Mouse (Mus musculus) heart, postnatal 4 days (tissue): ENCODE measurements around the gene Ctbp2. TPM values are rescaled to one million over a fixed set of nuclear protein-coding genes. Genes with fewer than 3 reads are reported as not detected.
A peak's percentile ranks its signal among the peaks of the same experiment; 100 is the strongest.

ENCODE experiments used
- DNase-seq: peaks from one replicate; pipeline ENCODE4 v3.0.0; 2021
- total RNA-seq, 2 experiments: library from RNA; stranded (reverse); gene quantifications; 2 replicates each; pipeline ENCODE4 v1.2.3; 2021

The Ctbp2 gene
- total RNA-seq, 2 experiments from 2014 or later: 56.0 to 65.3 TPM

DNA sequence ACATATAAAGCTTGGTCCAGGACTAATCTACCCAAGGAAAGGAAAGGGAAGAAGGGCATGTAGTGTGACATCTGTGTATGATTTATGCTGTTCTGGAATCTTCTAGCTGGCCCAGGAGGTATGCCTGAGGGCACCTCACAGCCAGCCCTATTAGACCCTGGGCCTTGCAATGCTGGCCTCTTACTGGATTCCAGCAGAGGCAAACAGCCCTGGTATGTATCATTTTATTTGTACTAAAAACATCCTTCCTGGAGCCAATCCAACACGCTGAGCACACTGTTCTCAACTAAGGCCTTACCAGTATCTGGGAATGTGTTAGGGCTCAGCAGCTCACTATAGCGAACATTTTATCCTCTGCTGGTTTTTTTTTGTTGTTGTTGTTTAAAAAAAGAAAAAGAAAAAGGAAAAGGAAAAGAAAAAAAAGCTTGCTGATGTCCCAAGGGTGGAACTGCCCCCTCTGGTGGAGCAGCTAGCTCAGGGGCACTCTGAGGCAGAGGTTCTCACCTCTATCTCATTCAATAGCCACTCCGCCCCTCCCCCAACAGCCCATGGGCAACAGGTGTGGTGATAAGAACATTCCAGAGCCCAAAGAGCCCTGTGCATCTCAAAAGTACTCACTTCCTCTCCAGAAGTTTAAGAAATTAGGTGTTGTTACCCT, 83.3 kb downstream of the Ctbp2 start:
- DNase-seq: peak; percentile 35

- no peak for DNase-seq
These were observed 84.4 kb downstream of the Ctbp2 start for GRCm38 (mm10) chr7:133039556-133040255.

DNA sequence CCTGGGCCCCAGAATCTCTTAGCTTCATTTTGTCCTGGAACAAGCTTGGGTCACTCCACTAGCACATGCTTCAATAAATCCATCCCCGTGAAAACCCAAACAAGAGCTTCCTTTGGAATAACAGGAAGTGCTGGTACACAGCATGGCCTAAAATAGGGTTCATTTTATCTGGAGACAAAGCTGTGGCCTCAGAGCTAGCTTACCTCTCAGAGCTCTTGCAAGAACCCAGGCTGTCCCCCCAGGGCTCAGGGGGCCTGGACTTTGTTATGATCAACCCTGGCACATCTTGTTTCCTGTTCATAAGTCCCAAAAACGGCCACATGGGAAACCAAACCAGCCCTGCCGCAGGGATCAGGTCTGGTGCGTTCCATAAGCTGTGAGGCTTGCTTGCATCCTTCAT, 86.5 kb downstream of the Ctbp2 start:
- no peak for DNase-seq

DNA sequence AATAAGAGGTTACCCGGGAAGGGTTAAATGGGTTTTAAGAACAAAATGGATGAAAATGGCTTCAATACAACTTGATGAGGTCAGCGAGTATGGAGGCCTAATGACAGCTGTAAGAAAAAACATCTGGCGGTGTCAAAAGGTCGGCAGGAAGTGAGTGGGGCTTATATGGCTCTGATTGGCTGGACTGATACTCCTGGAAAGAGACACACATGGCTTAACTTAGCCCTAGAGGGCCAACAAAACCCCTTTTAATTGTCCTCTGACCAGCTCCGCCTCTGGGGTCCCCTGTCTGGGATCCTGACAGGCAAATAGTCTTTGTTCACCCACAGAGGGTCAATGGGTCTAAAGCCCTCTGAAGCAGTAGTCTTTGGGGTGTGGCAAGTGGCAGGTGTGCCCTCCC, 86.9 kb downstream of the Ctbp2 start:
- peak; percentile 58 for DNase-seq

DNA sequence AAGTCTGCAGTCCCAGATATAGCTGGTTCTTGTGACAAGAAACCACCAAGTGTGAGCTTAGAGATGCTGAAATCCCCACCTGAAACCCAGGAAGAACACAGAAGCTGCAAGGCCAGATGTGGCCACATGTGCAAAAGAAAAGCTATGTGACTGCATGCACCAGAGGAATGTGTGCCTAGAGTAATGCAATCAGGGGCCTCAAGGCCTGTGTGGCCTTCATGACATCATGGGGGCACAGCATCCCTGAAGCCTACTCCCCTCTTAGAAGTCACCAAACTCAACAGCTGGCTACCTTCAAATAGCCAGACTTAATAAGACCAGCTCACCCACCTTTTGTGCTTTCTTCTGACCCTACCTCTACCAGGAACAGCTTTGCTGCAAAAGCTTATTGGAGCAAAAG, 88.3 kb downstream of the Ctbp2 start:
- no peak for DNase-seq

- DNase-seq: peak; percentile 78
These were observed 91.5 kb downstream of the Ctbp2 start for GRCm38 (mm10) chr7:133032589-133033203.

GRCm38 (mm10) chr7:133029496-133030047, 94.6 kb downstream of the Ctbp2 start:
- DNase-seq: no peak

DNA sequence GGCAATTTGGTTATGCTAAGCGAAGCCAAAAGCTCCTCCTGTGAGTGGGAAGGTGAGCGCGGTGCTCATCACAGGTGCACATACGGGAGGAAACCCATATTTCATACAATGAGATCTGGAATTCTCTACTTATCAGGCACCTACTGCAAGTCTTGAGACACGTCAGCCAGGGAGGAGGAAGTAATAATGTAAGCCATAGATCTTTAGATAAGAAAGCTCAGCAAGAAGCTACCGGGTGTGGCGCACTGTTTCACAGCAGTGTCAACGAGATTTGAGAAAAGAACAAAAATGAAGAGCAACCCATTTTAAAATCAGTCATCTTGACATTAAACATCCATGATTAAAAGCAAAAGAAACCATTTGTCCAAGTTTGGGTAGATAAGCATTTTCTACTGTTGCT, 95.2 kb downstream of the Ctbp2 start:
- no peak for DNase-seq

GRCm38 (mm10) chr7:133027930-133028329, 96.2 kb downstream of the Ctbp2 start:
- DNase-seq: no peak

DNA sequence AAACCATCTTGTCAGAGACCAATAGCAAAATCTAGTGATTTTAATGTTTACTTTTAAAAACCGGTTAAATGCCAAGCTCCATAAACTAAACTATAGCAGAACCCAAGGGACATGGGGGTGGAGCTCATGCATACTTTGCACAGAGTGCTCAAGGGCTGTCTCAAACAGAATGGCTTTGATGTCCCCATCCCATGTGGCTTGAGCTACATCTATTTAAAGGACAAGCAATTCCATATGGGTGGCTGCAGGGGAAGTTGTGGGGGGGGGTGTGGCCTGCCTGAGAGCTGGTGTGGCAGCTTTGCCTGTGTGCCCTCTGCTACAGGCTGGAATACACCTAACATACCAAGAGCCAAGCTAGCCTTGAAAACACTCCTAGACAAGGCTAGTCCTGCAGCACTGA, 99.5 kb downstream of the Ctbp2 start:
- no peak for DNase-seq

- no peak for DNase-seq
These were observed 104.6 kb downstream of the Ctbp2 start for GRCm38 (mm10) chr7:133019481-133020020.

- DNase-seq: no peak
These were observed 105.2 kb downstream of the Ctbp2 start for GRCm38 (mm10) chr7:133018961-133019360.

- DNase-seq: peak; percentile 58
These were observed 108.6 kb downstream of the Ctbp2 start for GRCm38 (mm10) chr7:133015416-133016070.

- no peak for DNase-seq
These were observed 109.5 kb downstream of the Ctbp2 start for GRCm38 (mm10) chr7:133014631-133015030.

- DNase-seq: no peak
These were observed 110.2 kb downstream of the Ctbp2 start for GRCm38 (mm10) chr7:133013923-133014322.

DNA sequence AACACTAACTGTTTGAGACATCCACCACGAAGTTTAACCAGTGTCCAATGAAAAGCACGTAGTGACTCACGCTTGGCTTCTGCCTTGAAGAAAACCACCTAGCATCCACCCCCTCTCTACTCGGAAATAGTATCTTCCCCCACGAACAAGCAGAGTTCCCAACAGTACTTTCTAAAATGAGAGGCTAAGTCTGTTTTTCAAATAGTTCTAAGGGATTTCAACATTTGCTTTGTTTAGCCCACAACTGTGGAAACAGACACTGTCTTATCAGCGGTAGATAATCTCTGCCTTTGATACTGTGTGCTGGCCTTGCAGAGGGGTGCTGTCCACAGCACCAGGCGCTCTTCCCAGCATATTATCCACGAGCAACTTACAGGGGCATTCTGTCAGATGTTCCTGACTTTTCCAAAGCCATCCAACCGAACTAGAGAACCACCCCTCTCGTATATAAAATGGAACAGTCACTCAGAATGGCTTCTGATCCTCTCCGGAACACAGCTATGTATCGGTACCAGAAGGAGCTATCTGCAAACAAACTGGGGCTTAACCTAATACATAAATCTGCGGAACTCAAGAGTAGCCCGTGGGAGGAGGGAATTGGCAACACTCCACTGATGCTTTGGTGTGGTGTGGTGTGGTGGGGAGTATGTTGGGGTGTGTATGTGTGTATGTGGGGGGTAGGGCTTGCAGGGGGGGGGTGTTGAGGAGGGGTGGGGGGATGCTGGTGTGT, 111.4 kb downstream of the Ctbp2 start:
- no peak for DNase-seq

DNA sequence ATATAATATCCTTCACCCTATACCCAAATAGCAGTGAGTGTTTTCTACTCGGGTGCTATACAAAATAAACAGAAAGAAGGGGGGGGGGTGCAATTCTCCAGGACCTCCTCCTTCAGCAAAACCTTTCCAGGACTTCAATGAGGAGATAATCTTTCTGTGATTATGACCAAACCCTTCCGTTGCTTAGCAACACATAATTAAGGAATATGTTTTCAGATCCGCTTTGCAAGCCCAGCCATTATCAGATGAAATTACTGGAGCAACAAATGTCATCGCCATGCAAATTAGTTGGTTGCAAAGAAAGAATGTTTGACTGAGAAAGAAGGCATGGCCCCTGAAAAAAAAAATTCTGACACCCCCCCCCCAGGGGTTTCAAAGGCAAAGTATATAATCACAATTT, 112.5 kb downstream of the Ctbp2 start:
- DNase-seq: no peak

DNA sequence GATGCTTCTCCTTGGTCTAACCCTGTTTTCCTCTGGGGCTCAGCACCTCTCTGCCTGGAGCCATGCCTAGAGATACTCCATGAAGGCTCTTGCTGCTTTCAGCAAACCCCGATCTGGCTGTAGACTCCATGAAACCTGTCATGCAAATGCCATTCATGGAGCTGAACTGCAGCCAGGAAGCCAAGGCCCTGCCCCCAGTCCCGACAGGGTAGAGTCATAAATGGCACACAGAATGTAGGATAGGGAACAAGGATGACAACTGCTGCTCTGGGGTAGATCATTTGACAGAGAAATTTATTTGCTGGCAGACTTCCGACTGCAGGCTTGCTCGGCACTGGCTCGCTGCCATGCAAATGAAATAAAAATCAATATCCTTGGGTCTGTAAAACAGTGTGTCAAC, 113.0 kb downstream of the Ctbp2 start:
- DNase-seq: peak; percentile 68

DNA sequence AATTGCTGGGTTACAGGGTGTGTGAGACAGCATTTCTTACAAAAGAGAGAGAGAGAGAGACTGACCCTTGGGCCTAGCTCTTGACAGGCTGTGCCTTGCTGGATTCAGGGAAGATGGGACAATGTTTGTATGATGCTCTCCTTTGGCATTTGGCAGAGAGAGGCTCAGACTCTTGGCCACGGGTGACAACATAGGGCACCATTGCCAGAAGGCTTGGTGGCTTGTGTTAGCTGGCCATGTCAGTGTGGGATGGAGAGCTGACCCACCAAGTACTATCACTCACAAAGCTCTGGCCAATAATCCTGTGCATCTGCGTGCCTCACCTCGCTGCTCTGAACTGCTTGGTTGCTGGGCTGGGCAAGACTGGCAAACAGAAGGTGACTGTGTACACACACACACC, 113.7 kb downstream of the Ctbp2 start:
- no peak for DNase-seq

DNA sequence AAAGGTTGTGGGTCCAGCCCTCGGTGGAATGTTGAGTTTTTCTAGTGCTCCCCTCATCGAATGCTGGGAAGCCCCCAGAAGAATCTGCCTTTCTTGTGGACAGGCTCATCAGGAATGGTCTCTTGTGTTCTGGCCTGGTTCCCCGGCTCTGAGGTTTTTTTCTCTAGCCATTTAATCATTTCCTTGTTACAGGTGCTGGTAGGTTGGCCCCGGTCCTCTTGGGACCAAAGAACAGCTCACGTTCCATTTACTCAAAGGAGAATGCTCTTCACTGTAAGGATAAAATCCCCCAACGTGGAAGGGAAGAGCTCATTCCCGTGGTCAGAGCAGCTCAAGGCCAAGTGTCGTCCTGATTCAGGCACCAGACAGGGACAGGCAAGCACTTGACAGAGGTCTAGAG, 114.5 kb downstream of the Ctbp2 start:
- DNase-seq: no peak

- no peak for DNase-seq
These were observed 115.5 kb downstream of the Ctbp2 start for GRCm38 (mm10) chr7:133008663-133009062.

GRCm38 (mm10) chr7:133007343-133007742, 116.8 kb downstream of the Ctbp2 start:
- DNase-seq: peak; percentile 47
